Mouse (Mus musculus) kidney, adult 9 months (tissue): ENCODE results near the gene Maml1.

Experiments used
- DNase-seq: peaks from one replicate; pipeline ENCODE4 v3.0.0; 2022

The Maml1 gene

DNA sequence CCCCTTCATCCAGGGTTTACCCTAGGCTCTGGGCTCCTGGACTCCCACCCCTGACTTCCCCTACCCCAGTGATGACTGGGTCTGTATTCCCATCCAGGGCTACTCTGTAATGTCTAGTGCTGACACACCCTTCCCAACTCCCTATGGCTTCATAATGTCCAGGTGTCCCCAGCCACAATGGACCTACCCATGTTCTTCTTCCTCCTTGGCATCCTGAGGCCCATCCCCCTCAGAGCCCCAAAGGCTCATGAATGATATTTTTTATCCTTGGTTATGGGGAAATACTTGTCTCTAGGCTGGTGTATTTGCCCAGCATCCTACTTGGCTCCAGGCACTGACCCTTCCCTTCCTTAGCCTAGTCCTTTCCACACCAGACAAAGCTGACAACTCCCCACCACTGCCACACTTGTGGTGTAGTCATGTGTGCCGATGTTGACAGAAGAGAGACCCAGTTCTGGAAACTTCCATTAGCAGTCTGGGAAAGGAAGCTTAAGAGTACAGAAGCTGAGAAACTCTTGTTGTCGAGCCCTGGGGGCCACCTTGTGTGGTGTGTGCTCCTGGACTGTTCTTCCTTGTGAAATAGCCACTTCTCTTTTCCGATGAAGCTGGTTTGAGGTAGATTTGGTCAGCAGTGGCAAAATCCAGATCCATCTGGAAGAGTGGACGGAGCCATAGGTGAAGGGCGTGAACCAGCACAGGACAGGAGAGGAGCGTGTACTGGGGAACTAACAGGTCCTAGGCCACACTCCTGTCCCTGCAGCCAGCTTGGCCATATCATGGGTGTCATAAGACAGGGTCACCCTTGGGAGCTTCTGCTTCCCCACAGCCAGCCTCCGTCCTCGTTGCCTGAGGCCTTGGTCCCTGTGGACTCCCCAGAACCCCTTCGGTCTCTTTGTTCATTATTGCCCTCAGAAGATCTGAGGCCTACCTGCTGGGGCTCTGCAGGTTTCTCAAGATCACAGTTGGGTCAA lies 53.0 kb downstream of the Maml1 start:
- no peak for DNase-seq

DNA sequence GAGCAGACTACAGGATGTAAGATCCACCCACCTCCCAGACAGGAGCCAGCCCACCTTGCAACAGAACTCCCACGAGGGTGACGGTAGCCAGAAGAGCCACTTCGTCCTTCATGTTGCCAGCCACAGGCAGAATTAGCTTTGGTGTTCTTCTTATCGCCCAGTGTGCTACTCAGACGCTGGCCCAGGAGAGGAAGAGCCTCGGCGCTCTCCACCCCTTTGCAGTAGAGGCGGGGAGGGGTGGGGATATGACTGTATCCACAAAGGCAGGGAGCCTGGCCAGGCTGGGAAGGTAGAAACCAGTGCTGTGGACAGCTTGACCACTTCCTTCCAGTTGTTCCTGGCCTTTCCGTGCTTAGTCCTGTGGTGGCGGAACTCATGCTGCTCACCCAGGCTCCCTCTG lies 53.8 kb downstream of the Maml1 start, which contains the start of gene Ltc4s:
Ltc4s (minus strand) TSS at position 293 of the 400 bp plus-strand sequence.
- DNase-seq: no peak

DNA sequence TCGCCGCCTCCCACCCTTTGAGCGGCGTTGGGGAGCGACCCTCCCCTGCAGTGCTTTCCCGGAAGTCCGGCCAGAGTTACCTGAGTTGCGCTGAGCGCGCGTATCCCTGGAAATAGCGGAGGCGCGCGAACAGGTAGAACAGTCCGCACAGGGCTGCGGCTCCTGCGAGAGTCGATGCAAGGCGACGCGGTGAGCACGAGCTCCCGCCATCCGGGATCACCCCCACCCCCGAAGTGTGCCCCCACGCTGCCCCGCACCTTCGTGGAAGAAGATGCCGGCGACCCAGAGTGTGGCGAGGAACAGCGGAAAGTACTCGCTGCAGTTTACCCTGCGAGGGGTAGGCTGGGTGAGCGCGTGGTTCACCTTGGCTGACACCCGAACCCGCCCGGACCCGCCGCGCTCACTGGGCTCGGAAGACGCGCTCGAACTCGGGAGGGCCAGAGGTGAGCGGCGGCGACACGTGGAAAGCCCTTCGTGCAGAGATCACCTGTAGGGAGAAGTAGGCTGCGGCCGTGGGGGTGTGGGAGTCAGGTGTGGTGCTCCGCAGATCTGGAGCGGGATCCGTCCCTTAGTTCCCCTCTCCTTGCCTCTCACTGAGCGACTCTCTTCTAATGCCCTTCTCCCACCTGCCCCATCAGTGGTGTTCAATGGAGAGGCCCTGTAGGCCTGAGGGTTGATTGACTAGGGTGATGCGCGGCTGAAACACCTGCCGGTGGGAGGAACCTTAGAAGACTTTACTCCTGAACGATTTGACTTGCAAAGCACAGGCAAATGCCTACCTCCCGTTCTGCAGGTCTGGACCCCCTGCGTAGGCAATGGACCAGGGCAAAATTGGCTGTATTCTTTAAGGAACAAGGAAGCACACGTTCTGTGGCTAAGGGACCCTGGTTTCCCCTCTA lies 54.9 kb downstream of the Maml1 start:
- peak; percentile 46 for DNase-seq

DNA sequence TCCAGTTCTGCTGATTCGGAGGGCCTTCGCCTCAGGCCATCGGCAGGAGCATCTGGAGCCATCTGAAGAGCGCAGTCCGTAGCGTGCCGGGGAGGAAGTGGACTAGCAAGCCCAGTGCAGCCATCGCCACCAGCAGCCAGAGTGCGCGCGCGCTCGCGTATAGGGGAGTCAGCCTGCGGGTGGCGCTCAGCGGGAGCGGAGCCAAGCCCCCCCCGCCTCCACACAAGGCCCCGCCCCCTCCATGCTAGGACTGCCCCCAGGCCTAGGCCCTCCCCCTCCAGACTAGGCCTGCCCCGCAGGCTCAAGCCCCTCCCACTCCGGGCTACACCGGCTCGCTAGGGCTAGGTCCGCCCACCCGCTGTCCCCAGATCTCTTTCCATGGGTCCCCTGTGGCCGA lies 55.6 kb downstream of the Maml1 start:
- peak; percentile 92 for DNase-seq

DNA sequence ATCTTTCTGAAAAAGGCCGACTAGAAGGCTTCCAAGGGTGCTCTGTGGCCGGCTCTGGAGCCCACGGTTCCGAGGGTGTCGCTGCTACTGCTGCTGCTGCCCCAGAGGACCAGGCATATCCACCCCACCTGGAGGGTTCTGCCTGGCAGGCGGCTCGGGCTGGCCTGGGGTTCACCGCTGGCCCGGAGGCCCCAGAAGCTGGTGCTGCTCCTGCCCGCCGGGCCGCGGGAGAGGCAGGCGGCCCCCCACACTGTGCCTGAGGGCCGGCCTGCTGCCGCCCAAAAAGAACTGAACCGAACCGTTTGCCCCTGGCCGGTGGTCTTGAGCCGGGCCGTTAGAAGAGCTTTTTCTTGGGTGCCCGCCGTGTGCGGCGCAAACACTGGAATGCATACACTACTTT lies 57.5 kb downstream of the Maml1 start:
- DNase-seq: no peak

DNA sequence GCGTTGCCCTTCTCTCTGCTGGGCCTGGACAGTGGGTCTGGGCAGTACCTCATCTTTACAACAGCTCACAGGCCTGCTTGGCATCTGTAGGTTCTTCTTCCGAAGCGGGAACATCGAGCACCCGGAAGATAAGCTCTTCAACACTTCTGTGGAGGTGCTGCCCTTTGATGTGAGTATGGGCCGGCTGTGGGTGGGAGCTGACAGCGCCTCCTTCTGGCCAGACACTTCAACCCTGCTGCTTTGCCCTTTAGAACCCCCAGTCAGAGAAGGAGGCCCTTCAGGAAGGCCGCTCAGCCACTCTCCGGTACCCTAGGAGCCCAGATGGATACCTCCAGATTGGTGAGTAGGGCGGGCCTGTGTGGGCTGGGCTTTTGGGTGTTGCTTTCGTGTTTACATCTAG lies 58.1 kb downstream of the Maml1 start:
- DNase-seq: no peak

DNA sequence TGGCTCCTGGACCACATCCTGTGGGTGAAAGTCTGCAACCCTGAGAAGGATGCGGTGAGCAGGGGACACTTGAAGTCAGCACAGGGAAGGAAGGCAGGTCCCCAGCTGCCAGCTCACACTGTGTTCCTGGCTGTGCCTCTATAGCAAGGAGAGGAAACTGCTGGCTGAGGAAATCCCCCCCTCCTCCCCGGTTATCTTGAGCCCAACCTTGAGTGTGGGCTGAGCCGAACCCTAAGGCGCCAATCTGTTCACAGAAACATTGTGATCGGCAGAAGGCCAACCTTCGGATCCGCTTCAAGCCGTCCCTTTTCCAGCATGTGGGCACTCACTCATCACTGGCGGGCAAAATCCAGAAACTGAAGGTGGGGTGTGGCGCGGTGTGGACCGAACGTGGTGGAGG lies 59.1 kb downstream of the Maml1 start:
- no peak for DNase-seq

DNA sequence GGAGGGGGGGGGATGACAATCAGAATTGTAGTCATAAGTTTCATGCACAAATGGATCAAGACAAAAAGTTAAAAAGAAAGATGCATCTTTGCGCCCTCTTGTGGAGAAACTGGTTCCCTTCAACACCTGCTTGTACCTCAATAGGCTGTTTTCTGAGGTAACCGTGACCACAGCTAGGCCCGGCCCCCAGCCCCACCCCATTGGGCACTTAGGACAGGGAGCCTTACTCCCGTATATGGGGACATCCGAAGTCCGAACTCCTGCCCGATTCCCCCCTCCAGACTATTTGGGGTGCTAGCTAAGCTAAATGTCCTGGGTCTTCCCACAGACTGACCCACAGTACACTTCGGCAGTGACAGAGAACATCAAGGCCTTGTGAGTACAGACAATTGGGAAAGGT lies 60.7 kb downstream of the Maml1 start:
- DNase-seq: peak; percentile 83

DNA sequence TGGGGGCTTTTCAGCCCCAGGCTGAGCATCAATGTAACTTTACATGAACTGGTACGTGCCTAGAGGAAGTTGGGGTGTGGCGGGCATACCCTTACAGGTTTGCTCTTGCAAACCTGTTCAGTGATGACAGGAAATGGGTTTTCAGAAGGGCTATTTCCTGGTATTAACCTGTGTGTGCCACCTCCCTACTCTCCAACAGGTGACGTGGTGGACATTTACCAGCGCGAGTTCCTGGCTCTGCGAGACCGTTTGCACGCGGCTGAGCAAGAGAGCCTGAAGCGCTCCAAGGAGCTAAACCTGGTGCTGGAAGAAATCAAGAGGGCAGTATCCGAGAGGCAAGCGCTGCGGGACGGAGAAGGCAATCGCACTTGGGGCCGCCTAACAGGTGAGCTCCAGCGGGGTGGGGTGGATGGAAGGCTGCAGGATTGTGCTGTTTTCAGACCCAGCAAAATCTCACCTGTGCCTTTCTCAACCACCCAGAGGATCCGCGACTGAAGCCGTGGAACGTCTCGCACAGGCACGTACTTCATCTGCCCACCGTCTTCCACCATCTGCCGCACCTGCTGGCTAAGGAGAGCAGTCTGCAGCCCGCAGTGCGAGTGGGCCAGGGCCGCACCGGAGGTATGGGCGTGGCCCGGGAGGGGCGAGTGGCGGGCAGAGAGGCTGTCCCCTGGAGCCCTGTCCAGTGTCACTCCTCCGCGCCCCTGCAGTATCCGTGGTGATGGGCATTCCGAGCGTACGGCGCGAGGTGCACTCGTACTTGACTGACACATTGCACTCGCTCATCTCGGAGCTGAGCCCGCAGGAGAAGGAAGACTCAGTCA lies 61.4 kb downstream of the Maml1 start:
- DNase-seq: peak; percentile 13

DNA sequence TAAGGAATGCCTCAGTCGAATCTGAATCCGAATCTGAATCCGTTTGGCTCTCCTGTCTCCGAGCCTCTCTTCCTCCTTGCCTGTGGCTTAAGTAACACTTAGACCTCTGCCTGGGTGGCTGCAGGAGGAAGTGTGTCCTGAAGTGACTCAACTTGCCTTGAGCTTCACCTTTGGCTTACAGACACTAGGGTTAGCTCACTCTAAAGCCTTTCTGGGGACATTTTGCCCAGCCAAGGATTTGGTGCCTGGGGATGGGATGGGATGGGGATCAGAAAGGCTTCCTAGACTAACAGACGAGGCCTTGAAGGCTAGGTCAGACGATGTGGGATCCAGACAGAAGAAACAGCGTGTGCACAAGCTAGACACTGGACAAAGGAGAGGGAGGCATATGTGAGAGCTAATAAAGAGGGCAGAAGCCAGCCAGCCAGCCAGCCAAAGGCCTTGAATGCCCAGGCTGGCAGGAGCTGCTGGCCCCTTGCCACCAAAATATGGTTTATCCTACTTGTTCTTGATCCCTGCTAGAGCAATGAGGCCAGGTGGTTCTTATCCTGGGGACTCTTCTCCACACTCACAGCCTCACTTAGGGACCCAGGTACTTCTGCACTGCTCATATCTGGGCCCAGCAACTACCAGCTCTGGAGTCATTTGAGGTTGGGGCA lies 62.7 kb downstream of the Maml1 start:
- DNase-seq: peak; percentile 32

DNA sequence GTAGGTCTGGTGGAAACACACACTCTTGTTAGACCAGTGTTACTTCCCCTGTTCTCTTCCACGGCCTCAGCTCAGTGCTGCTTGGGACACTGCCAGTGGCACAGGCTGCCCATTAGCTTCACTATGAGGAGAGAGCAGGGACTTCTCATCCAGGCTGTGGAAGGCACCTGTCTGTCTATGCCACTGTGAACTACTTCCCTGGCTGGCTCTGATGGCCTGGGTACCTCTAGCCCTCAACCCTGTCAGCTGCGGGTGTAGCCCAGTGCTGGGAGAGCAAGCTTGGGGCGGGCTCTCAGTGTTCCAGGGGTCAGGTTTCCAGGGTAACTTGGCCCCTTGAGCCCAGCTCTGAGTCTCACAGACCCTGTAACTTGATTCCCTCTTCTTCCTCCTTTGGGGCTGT lies 63.3 kb downstream of the Maml1 start:
- no peak for DNase-seq

DNA sequence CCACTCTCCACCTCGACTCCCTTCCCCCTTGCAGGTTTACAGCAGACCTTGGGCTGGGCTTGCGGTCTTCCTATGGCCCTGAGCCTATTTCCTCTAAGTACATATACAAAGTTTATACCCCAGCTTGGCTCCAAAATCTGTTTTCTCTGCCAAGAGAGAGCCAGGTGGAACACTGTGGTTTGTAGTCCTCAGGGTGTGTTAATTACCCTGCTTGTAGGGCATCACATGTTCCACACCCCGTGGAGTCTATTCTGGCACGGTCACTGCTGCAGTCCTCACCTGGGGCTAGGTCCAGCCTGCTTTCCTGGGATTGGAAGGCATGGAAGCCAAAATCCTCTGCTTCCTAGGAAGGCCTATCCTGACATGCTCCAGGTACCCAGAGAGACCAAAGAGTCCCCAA lies 64.4 kb downstream of the Maml1 start:
- peak; percentile 53 for DNase-seq

DNA sequence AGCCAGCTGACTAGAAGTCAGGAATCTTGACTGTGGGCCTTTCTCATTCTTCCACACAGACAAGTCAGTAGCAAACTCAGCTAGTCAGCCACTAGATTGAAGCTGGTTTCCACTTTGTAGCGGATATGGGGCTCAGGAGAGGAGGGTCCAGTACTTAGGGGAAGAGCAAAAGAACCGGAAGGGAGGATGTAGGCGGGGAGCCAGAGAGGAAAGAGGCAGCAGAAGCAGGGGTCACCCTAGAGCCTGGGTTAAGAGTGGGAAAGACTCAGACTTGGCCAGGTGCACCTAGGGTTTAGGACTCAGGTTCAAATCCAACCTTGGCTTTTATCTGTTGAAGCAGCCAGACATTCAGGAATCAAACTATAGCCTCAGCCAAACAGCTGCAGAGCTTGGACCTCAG lies 64.9 kb downstream of the Maml1 start:
- no peak for DNase-seq

DNA sequence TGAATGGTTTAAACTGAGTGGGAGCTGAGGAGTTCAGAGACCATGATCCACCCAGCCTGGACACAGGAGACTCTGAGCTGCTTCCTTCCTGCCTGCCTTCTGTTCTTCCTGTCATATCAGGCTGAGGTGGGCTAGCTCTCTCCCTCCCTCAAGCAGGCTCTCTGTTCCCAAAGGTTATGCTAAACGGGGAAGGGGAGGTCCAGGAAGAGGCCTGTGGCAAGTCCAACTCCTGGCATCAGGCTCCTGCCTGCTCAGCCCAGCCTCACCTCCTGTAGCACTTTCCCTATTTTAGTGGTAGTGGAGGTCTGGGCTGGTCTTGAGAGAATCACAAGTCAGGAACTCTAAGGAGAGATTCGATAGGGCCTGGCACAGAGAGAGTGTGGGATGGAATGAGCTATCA lies 65.7 kb downstream of the Maml1 start:
- DNase-seq: no peak

DNA sequence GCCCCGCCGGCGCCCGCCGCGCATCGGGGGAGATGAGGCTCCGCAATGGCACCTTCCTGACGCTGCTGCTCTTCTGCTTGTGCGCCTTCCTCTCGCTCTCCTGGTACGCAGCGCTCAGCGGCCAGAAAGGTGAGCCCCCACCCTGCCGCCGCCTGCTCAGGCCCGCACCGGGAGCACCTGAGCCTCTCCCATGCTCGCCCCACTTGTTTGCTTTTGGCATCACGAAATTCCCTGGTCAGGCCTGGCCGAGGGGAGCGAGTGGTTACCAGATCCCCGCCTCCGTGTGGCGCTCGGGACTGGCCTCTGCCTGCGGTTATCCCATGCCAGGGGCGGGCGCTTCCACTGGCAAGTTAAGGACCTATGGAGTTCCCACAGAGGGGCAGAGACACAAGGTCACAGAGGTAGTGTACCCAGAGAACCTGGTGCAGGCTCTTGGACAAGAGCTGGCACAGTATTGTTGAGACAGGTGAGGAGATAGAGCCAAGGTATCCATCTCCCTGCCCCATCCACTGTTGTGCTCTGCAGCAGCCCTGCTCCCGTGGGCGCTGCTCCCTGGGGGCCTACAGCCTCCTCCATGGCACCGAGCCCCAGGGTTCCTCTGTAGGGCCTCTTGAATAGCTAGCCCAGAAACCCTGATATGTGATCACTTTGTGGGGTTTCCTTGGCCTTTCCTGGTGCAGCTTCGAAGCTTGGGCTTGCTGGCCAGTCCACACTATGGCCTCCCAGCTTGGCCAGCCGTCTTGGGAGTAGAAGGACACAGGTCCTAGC lies 66.3 kb downstream of the Maml1 start:
- peak; percentile 58 for DNase-seq

DNA sequence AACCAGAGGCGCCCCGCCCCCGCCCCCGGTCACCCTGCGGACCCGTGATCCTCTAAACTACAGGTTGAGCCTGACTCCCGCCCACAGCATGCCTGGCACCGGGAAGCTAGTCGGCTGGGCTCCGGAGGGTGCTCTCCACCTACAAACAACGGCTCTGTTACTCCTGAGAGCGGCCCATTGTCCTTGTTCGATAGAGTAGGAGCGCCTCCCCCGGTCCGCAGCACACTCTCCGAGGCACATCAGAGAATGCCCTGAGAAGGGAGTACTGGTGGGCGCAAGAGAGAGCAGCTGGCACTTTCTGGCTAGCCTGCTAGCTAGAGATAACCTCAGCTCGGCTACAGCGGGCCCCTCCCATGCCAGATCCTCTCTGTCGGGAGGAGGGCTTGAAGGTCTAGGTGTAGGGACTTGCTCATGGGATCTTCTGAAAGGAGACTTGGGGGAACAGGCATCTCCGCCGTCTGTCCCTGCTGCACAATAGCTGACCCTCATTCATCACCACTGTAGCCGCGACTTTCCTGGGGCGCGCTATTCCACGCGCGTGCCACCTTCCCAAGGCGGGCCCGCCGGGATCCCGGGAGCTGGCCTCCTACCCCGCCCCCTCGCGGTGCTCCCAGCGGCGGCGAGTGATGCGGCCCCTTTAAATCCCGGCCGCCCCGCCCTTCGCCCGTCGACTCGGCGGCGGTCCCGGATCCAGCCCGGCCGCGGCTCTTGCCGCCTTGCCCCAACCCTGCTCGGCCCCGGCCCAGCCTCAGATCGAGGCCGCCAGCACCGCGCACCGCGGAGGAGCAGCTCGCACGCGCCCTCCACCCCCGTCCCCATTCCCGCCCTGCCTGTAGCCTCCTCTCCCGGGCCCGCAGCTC lies 67.2 kb downstream of the Maml1 start:
- peak; percentile 90 for DNase-seq

DNA sequence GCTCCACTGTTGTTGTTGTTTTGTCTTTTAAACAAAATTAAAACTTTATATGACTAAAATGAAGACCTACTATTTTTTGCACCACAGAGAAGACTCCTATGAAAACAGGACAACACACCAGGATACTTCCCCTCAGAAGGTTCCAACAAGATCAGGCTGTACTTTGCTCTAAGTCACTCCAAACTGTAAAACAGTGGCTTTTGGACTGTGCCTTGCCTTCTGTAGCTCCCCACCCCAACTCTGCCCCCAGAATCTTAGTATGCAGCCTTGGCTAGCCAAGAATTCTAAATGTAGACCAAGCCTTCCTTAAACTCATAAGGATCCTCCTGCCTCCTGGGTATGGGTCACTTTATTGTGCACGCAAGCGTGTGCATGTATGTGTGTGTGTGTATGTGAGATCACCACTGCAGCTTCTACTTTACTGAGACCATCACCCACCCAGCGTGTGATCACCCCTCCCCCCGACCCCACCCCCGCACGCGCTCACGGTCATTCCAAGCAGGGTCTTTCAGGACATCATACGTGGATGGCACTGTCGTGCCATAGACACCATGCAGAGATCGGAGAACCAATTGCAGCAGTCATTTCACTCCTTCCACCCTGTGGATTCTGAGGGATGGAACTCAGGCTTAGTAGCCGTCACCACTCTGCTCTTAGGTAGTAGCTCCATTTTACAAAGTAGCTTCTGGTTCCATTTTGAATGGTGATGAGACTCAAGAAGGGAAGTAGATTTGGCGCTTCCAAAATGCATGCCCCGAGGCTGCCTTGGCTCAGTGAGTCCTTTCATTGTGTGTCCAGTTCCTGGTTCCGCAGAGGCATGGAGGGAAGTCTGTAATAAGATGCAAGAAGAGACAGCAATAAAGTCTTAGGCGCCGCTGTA lies 68.1 kb downstream of the Maml1 start:
- peak; percentile 73 for DNase-seq

DNA sequence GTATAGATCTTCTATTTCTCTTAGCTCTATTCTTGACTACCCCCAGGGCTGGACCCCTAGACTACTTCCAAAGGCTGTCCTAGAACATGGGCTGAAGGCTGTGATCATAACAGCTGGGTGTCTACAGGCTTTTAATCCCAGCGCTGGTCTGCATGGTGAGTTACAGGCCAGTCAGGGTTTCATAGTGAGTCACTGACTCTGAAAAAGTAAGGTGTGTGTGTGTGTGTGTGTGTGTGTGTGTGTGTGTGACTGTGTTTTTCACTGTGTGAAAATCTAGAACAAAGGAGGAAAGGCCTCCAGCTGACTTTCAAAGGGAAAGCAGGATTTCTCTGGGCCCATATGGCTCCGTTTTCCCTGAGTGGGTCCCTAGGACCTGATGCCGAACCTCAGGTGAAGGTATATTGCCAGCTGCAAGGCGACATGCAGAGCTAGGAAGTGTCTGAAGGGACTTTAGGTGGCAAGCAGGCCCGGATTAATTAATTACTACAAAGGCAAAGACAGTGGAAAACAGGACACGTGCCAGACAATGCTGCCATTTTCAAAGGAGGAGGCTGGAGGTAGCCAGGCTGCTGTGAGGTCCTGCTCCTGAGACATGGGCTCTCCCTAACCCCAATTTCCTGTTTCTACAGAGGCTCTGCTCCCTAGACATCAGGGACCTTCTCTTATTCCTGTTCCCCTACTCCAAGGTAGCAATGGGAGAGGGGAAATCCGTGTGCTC lies 69.4 kb downstream of the Maml1 start:
- DNase-seq: peak; percentile 86

DNA sequence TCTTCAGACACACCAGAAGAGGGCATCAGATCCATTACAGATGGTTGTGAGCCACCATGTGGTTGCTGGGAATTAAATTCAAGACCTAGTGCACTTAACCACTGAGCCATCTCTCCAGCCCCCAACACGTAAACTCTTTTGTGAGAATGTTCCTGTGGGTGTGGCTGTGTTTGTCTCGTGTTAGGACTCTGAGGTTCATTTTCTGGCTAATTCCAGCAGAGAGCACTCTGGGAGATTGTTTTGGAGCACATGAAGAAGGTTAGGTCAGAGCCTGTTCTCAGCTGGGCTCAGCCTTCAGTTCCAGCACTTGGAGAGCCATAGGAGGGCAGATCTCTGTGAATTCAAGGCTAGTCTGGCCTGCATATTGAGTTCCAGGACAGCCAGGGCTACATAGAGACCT lies 72.3 kb downstream of the Maml1 start:
- no peak for DNase-seq
